In genomic region chr11:66973507-66973906, GRCm38 (mm10) we compare ENCODE assay signal across 21 mouse cellular contexts. TPM values are rescaled to one million over a fixed set of nuclear protein-coding genes. Genes with fewer than 3 reads are reported as not detected.
DNase-seq lines count a peak whose midpoint lies in the region; ATAC-seq and TF ChIP-seq lines count a peak whose summit lies in the region.
"Had no signal": no experiment of that assay in that cellular context is flagged by ENCODE, and none has a peak within 500 bp of the region (broad histone marks: within the 10 kb centered on the region; RNA-seq: fewer than 3 reads in every experiment).

No protein-coding gene starts in this region.

- no peak overlapping the region for H3K4me2 ChIP-seq in intestine, embryonic 16.5 days (ENCODE audit: low read depth, low read length)
- H3K4me2 ChIP-seq in intestine, embryonic 15.5 days (replicated peaks), result no peak overlapping the region
- no peak overlapping the region for H3K4me2 ChIP-seq in intestine, postnatal 0 days (replicated peaks; ENCODE audit: low read depth)
- no peak overlapping the region for H3K4me2 ChIP-seq in midbrain, embryonic 11.5 days

- DNase-seq in cerebellum, adult 8-10 months, result no peak
- no peak for DNase-seq in midbrain, embryonic 11.5 days (ENCODE audit: low spot score, missing footprints)
- DNase-seq: adrenal gland, adult 2 months; adrenal gland, adult 8-10 months; adrenal gland, postnatal 10 days; adrenal gland, postnatal 14 days; adrenal gland, postnatal 25 days; adrenal gland, postnatal 36 days; B cell, adult 2 months; cerebellum, adult 11 months; cerebellum, adult 11-12 months; cerebellum, adult 18-20 months had no signal

- H3K4me1 ChIP-seq in intestine, embryonic 16.5 days (ENCODE audit: control insufficient read depth, insufficient read depth, low read length), result peaks cover 4% of the 10 kb centered on the region; the same call in 1 of the 2 replicates
- no peaks in the 10 kb centered on the region for H3K4me1 ChIP-seq in intestine, embryonic 15.5 days (replicated peaks)
- H3K4me1 ChIP-seq in intestine, postnatal 0 days (replicated peaks; ENCODE audit: control insufficient read depth, insufficient read depth, low read length), result no peaks in the 10 kb centered on the region
- peaks cover 27% of the 10 kb centered on the region; the same call in 1 of the 2 replicates for H3K4me1 ChIP-seq in small intestine, adult 2 months (ENCODE audit: control insufficient read depth, insufficient read depth, insufficient read length, low read length)
- H3K4me1 ChIP-seq in midbrain, embryonic 11.5 days (ENCODE audit: control insufficient read depth, insufficient read depth, low read length), result no peaks in the 10 kb centered on the region

- no peak overlapping the region for H3K4me3 ChIP-seq in intestine, embryonic 16.5 days (ENCODE audit: low read length)
- no peak overlapping the region for H3K4me3 ChIP-seq in intestine, embryonic 15.5 days (replicated peaks)
- H3K4me3 ChIP-seq in intestine, postnatal 0 days (ENCODE audit: low read depth, low read length), result no peak overlapping the region
- no peak overlapping the region for H3K4me3 ChIP-seq in small intestine, adult 2 months (ENCODE audit: low read depth, low read length)
- no peak overlapping the region for H3K4me3 ChIP-seq in midbrain, embryonic 11.5 days (ENCODE audit: low read depth, low read length)

- no peak overlapping the region for H3K27ac ChIP-seq in intestine, embryonic 16.5 days (ENCODE audit: low read length)
- no peak overlapping the region for H3K27ac ChIP-seq in intestine, embryonic 15.5 days
- H3K27ac ChIP-seq in intestine, postnatal 0 days (ENCODE audit: low read depth, low read length), result no peak overlapping the region
- peak overlapping the region; percentile 62; the same call in 1 of the 2 replicates for H3K27ac ChIP-seq in small intestine, adult 2 months (ENCODE audit: insufficient read depth, low read depth, low read length)
- H3K27ac ChIP-seq in midbrain, embryonic 11.5 days (ENCODE audit: low read depth, low read length), result no peak overlapping the region

- 57% methylated on average over 3 of the region's 3 CpGs for WGBS in intestine, embryonic 16.5 days
- WGBS in intestine, embryonic 15.5 days, result 66% methylated on average over 3 of the region's 3 CpGs
- WGBS in intestine, postnatal 0 days, result 35% methylated on average over 3 of the region's 3 CpGs
- WGBS in small intestine, adult 2 months, result 36% methylated on average over 3 of the region's 3 CpGs
- 80% methylated on average over 3 of the region's 3 CpGs for WGBS in midbrain, embryonic 11.5 days

- no peak overlapping the region for H3K9ac ChIP-seq in intestine, embryonic 16.5 days (ENCODE audit: low read depth, low read length)
- no peak overlapping the region for H3K9ac ChIP-seq in intestine, embryonic 15.5 days
- H3K9ac ChIP-seq in intestine, postnatal 0 days (ENCODE audit: low read depth, low read length), result no peak overlapping the region
- H3K9ac ChIP-seq in midbrain, embryonic 11.5 days (ENCODE audit: low read length), result no peak overlapping the region

- TF ChIP-seq CTCF in intestine, postnatal 0 days (IDR thresholded peaks at IDR 0.05; ENCODE audit: low read depth), result no peak
- no peak for TF ChIP-seq CTCF in small intestine, adult 2 months (IDR thresholded peaks at IDR 0.05; ENCODE audit: extremely low read depth, insufficient read length, insufficient replicate concordance, low read depth, low read length)

- H3K9me3 ChIP-seq in intestine, embryonic 16.5 days (ENCODE audit: control insufficient read depth, low read length), result peaks cover 4% of the 10 kb centered on the region
- no peaks in the 10 kb centered on the region for H3K9me3 ChIP-seq in intestine, embryonic 15.5 days
- 0 out of 2 replicates have a peak, but pooled peaks cover 6% of the 10 kb centered on the region for H3K9me3 ChIP-seq in intestine, postnatal 0 days (ENCODE audit: control insufficient read depth)
- no peaks in the 10 kb centered on the region for H3K9me3 ChIP-seq in midbrain, embryonic 11.5 days (ENCODE audit: control insufficient read depth, low read length)

- no peak for TF ChIP-seq POLR2A in small intestine, adult 2 months (IDR thresholded peaks at IDR 0.05; ENCODE audit: low read depth, low read length)

- ATAC-seq in intestine, embryonic 16.5 days, result peak; percentile 73
- no peak for ATAC-seq in intestine, embryonic 15.5 days
- ATAC-seq in intestine, postnatal 0 days, result peak; percentile 56
- no peak for ATAC-seq in midbrain, embryonic 11.5 days (ENCODE audit: low FRiP score)
- ATAC-seq: activated CD4-positive, CD25-positive, alpha-beta regulatory T cell, adult 4 months; CD4-positive, CD25-positive, alpha-beta regulatory T cell, adult 4 months; Patski had no signal

- H3K27me3 ChIP-seq in intestine, embryonic 16.5 days (replicated peaks; ENCODE audit: control insufficient read depth, insufficient read depth, low read length), result no peaks in the 10 kb centered on the region
- H3K27me3 ChIP-seq in intestine, embryonic 15.5 days (replicated peaks), result no peaks in the 10 kb centered on the region; the same call in 1 of the 2 replicates
- H3K27me3 ChIP-seq in intestine, postnatal 0 days (replicated peaks; ENCODE audit: control insufficient read depth, insufficient read depth, low read length), result no peaks in the 10 kb centered on the region
- H3K27me3 ChIP-seq in small intestine, adult 2 months (ENCODE audit: control insufficient read depth, insufficient read depth, low read length), result no peaks in the 10 kb centered on the region
- H3K27me3 ChIP-seq in midbrain, embryonic 11.5 days (ENCODE audit: control insufficient read depth, insufficient read depth, low read length), result no peaks in the 10 kb centered on the region

- H3K36me3 ChIP-seq in intestine, embryonic 16.5 days (ENCODE audit: control insufficient read depth, insufficient read depth, low read length), result no peaks in the 10 kb centered on the region
- no peaks in the 10 kb centered on the region for H3K36me3 ChIP-seq in intestine, embryonic 15.5 days
- H3K36me3 ChIP-seq in intestine, postnatal 0 days (ENCODE audit: control insufficient read depth, insufficient read depth), result no peaks in the 10 kb centered on the region
- H3K36me3 ChIP-seq in small intestine, adult 2 months (ENCODE audit: control insufficient read depth, insufficient read depth, low read length), result no peaks in the 10 kb centered on the region
- H3K36me3 ChIP-seq in midbrain, embryonic 11.5 days (ENCODE audit: control insufficient read depth, insufficient read depth, low read length), result no peaks in the 10 kb centered on the region
- H3K36me3 ChIP-seq: G1E had no signal

RNA-seq across cellular contexts. Expression of gene Tmem238l, which starts 17.1 kb away (rescaled TPM):
- polyA plus RNA-seq in intestine, embryonic 16.5 days (2015; fragmentation: Nextera tagmentation; extraction: Ambion mirVana), result 2.2 and 2.8 TPM in 2 replicates
- polyA plus RNA-seq in intestine, embryonic 15.5 days (2015; fragmentation: Nextera tagmentation; extraction: Ambion mirVana), result 1.2 and 1.9 TPM in 2 replicates
- polyA plus RNA-seq in intestine, postnatal 0 days (2015; fragmentation: Nextera tagmentation; extraction: Ambion mirVana), result 10.5 and 11.2 TPM in 2 replicates
- 69.2 and 269 TPM in 2 replicates for polyA plus RNA-seq in small intestine, adult 2 months (2012; rRNA removed)
- not detected in 2 replicates for polyA plus RNA-seq in midbrain, embryonic 11.5 days (2014; fragmentation: Nextera tagmentation; extraction: Ambion mirVana)
- polyA plus RNA-seq: activated CD4-positive, CD25-positive, alpha-beta regulatory T cell, adult 4 months; adrenal gland, adult 2 months; C2C12; CD4-positive, CD25-positive, alpha-beta regulatory T cell, adult 4 months; G1E; Patski had no signal

RNA-seq across cellular contexts. Expression of gene Tmem220, which starts 51.4 kb away (rescaled TPM):
- polyA plus RNA-seq in intestine, embryonic 16.5 days (2015; fragmentation: Nextera tagmentation; extraction: Ambion mirVana), result 3.4 and 4.6 TPM in 2 replicates
- 2.7 and 3.0 TPM in 2 replicates for polyA plus RNA-seq in intestine, embryonic 15.5 days (2015; fragmentation: Nextera tagmentation; extraction: Ambion mirVana)
- polyA plus RNA-seq in intestine, postnatal 0 days (2015; fragmentation: Nextera tagmentation; extraction: Ambion mirVana), result 7.0 and 9.3 TPM in 2 replicates
- polyA plus RNA-seq in small intestine, adult 2 months (2012; rRNA removed), result 2.7 and 3.6 TPM in 2 replicates
- 0.92 and 1.4 TPM in 2 replicates for polyA plus RNA-seq in midbrain, embryonic 11.5 days (2014; fragmentation: Nextera tagmentation; extraction: Ambion mirVana)

Comparison
In these comparisons a context has a peak if more than half of its experiments do, and no peak if none do; other contexts are left out.
1. ATAC-seq: peak in intestine, embryonic 16.5 days (single experiment) and intestine, postnatal 0 days (single experiment); none in intestine, embryonic 15.5 days (single experiment) and midbrain, embryonic 11.5 days (single experiment).